Mouse (Mus musculus): ENCODE results near the gene Isyna1.
A peak's percentile ranks its signal among the peaks of the same experiment; 100 is the strongest.

Gene Isyna1

GRCm38 (mm10) chr8:70628986-70629490 lies 34.9 kb downstream of the Isyna1 start:
- no peak for DNase-seq (ENCODE audit: low spot score)

GRCm38 (mm10) chr8:70629574-70630531 lies 35.7 kb downstream of the Isyna1 start:
- peak; percentile 91 for DNase-seq (ENCODE audit: low spot score)

- DNase-seq (ENCODE audit: low spot score) = peak; percentile 64
Measured at GRCm38 (mm10) chr8:70630532-70631381, 36.6 kb downstream of the Isyna1 start.

GRCm38 (mm10) chr8:70631436-70631835 lies 37.3 kb downstream of the Isyna1 start:
- no peak for DNase-seq (ENCODE audit: low spot score)

GRCm38 (mm10) chr8:70632346-70632892 lies 38.2 kb downstream of the Isyna1 start, which contains the start of gene Gdf15:
Gene Gdf15 (minus strand): TSS chr8:70632456.
- DNase-seq (ENCODE audit: low spot score) = no peak

GRCm38 (mm10) chr8:70634066-70634465 lies 39.9 kb downstream of the Isyna1 start:
- no peak for DNase-seq (ENCODE audit: low spot score)

GRCm38 (mm10) chr8:70635527-70635926 lies 41.4 kb downstream of the Isyna1 start:
- DNase-seq (ENCODE audit: low spot score) = no peak

GRCm38 (mm10) chr8:70636838-70637237 lies 42.7 kb downstream of the Isyna1 start:
- DNase-seq (ENCODE audit: low spot score) = no peak

GRCm38 (mm10) chr8:70638752-70639151 lies 44.6 kb downstream of the Isyna1 start:
- DNase-seq (ENCODE audit: low spot score) = no peak

- no peak for DNase-seq (ENCODE audit: low spot score)
Measured at GRCm38 (mm10) chr8:70643019-70643418, 48.8 kb downstream of the Isyna1 start.

- no peak for DNase-seq (ENCODE audit: low spot score)
Measured at GRCm38 (mm10) chr8:70644065-70644464, 49.9 kb downstream of the Isyna1 start.

GRCm38 (mm10) chr8:70645501-70646224 lies 51.5 kb downstream of the Isyna1 start:
- DNase-seq (ENCODE audit: low spot score) = no peak

GRCm38 (mm10) chr8:70646369-70646768 lies 52.2 kb downstream of the Isyna1 start:
- DNase-seq (ENCODE audit: low spot score) = no peak

- no peak for DNase-seq (ENCODE audit: low spot score)
Measured at GRCm38 (mm10) chr8:70646775-70647174, 52.6 kb downstream of the Isyna1 start.

Data from embryo, embryonic 10.5 days (tissue).